Mouse (Mus musculus) lung, adult 2 months (tissue): Measurements from ENCODE around the gene Arntl2.

Experiments
- CTCF ChIP-seq: fragments of 200-500 bp; IDR thresholded peaks from 2 replicates; pipeline ENCODE4 v1.5.1; 2011; ENCODE audit warnings: mild to moderate bottlenecking, low read length, control low read depth; ENCODE audit not compliant: insufficient read depth
- POLR2A ChIP-seq: fragments of 200-500 bp; IDR thresholded peaks from 2 replicates; pipeline ENCODE4 v1.6.1; 2011; ENCODE audit warnings: low read depth, mild to moderate bottlenecking, control low read depth, low read length, borderline replicate concordance; ENCODE audit errors: extremely low read depth

GRCm38 (mm10) chr6:146857386-146857785, 61.5 kb downstream of the Arntl2 start:
- TF ChIP-seq CTCF (no peak), POLR2A (no peak)
